Mouse (Mus musculus): ENCODE measurements around the gene 2310046K23Rik.

- no peak for TF ChIP-seq GATA1 (IDR thresholded peaks at IDR 0.05; ENCODE audit: low read length)
- no peak for TF ChIP-seq TAL1 (IDR thresholded peaks at IDR 0.05; ENCODE audit: low read length)
Measured at GRCm38 (mm10) chr3:92583164-92583826, 49.0 kb upstream of the 2310046K23Rik start.
